Mouse (Mus musculus): ENCODE measurements around the gene Zfp526.
A peak's percentile ranks its signal among the peaks of the same experiment; 100 is the strongest.

Zfp526 gene

DNA sequence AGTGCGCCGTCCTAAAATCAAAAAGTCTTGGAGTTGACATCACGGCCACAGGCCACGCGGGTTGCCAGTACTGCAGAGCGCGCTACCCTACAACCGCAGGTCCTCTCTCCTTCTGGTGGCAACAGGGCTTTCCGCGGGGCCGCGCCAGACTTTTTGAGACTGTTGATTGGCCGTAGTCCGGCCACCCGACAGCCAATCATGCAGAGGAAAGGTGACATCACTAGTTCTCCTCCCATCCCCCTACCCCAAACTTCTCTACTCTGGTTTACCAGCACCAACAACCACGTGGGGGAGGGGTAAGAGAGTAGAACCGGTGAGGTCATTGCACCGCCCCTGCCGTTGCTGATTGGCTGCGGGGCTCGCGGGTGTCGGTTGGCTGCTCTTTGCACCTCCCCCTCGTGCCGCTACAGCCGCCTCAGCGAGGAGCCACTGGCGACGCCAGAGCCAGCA lies 46.1 kb downstream of the Zfp526 start, which contains the start of gene Cic:
Gene Cic (plus strand): TSS at position 404 of the 450 bp plus-strand sequence.
- ATAC-seq (ENCODE audit: low TSS enrichment), result peak; percentile 70

DNA sequence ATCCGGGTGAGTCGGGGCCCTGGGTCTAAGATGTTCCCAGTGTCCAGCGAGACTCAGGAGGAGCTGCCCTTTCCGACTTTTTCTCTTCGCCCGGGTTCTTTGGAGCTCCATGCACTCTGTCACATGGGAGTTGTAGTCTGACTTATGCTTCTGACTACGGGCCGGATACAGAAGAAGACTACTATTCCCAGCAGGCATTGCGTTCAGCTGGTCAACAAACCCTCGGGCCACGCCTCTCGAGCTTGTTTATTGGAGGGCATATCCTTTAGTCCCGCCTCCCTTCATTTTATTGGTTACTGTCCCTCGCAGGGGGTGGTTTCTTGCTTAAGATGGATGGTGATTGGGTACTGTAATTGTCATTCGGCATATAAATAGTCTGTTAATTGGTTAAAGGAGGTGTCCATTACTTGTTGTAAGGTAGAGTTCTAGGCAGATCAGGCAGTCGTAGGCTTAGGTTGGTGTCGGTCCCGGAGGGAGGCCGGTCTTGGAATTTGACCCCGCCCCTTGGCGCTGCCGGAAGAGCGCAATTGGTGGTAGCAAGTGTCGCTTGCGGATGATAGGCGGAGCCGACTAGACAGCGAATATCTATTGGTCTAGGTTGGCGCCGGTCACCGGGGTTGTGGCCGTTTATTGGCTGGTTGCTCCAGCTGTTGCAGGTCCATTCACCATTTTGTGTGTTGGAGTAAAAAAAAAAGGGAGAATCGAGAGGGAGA lies 46.7 kb downstream of the Zfp526 start:
- peak; percentile 83 for ATAC-seq (ENCODE audit: low TSS enrichment)

DNA sequence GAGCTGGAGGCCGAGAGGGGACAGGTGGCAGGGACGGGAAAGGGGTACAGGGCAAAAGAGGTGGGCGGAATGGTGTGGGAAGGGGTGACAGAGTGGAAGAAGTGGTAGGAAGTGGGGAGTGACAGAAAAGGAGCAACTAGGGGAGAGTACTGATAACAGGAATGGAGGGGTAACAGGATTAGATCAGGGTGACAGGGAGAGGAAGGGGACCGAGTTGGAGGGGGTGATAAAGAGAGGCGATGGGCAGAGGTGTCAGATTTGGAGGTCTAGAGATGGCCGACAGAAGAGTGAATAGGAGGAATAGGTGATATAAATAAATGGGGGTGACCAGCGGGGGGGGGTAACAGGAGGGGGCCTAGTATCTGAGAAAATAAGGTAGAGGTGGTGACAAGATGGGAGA lies 47.4 kb downstream of the Zfp526 start:
- ATAC-seq (ENCODE audit: low TSS enrichment), result no peak

DNA sequence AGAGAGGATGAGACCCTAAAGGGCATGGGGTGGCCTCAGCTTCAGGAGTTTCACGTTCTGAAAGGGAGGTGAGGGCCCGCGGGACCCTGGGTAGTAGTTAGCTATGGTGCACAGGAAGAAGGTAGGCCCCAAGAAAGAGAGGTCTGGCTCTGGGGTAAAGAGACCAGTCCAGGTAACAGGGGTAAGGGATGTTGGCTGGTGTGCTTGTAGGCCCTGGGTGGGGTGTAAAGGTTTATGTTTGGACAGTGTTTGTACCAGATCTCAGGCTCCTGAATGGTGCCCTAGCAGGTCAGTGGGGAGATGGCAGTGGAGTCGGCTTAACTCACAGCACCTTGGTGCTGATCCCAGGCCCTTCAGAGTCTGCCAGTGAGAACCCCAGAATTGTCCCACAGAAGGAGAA lies 47.8 kb downstream of the Zfp526 start:
- no peak for ATAC-seq (ENCODE audit: low TSS enrichment)

DNA sequence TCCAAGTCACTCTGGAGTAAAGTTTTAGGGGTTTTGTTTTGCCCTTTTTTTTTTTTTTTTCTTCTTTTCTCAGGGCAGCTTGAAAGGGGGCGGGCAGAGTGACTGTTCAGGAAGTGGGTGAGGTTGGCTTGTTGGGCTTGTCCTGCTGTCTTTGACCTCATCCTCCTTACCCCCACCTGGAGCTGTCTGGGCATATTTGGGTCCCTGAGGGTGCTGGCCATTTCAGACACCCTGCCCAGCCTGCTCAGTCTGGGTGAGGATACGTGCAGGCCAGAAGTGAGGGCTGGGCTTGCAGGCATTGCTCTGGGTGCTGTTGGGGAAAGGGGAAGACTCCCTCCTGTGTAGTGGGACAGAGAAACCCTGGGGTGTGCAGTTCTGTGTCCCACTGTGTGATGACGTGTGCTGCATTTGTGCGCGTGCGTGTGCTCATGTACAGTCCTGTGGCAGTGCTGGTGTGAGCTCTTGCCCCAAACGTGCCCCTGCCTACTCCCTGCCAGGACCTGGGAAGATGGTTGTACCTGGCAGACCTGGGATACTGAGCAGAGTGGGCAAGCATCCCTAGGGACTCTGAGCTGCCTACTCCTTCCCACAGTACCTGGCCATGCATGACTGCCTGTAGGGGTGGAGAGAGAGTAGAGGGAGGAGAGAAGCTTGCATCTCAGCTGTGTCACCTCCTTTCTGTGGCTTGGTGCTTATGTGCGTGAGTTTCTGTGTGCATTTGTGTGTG lies 48.5 kb downstream of the Zfp526 start:
- no peak for ATAC-seq (ENCODE audit: low TSS enrichment)

DNA sequence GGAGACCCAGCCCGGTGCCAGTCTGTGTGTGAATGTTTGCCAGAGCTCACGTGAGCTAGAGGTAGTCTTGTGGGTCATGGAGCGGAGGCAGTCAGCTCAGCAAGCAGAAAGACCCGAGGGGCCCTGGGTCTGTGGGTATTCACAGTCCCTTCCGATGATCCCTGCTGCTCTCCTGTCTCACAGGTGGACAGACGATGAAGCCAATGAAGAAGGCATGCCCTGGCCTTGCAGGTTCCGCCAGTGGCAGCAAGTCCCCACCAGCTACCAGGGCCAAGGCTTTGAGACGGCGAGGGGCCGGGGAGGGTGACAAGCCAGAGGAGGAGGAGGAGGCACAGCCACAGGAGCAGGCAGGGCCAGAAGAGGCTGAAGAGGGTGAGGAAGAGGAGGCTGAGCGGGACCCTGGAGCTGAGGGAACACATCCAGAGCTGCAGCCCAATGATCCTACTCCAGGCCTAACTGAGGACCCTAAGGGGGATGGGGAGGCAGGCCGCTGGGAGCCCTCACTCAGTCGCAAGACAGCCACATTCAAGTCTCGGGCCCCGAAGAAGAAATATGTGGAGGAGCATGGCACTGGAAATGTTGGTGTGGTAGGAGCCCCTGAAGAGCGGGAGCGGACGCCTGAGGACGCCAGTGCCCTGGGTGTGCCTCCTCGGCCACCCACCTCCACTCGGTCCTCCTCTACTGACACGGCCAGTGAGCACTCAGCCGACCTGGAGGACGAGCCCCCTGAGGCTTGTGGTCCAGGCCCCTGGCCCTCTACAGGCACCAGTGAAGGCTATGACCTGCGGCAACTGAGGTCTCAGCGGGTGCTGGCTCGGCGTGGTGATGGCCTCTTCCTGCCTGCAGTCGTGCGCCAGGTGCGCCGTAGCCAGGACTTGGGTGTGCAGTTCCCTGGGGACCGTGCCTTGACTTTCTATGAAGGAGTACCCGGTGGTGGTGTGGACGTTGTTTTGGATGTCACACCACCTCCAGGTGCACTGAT lies 49.7 kb downstream of the Zfp526 start:
- no peak for ATAC-seq (ENCODE audit: low TSS enrichment)

DNA sequence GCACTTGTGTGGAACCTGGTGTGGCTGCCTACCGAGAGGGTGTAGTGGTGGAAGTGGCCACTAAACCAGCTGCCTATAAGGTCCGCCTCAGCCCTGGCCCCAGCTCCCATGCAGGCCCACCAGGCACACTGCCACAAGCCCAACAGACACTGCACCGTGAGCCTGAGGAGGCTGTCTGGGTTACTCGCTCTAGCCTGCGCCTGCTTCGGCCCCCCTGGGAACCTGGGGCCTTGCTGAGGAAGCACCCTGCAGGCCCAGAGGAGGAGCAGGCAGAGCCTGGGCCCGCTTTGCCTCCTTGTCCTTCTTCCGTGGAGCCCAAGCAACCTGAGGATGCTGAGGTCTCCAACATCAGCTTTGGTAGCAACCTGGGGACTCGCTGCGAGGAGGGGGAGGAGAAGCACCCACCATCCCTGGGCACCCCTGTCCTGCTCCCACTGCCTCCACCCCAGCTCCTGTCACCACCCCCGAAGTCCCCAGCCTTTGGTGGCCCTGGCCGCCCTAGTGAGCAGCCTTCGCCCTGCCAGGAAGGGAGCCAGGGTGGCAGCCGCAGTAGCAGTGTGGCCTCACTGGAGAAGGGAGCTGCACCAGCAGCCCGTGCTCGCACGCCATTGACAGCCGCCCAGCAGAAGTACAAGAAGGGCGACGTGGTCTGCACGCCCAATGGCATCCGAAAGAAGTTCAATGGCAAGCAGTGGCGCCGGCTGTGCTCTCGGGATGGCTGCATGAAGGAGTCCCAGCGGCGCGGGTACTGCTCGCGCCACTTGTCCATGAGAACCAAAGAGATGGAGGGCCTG lies 50.6 kb downstream of the Zfp526 start:
- no peak for ATAC-seq (ENCODE audit: low TSS enrichment)

DNA sequence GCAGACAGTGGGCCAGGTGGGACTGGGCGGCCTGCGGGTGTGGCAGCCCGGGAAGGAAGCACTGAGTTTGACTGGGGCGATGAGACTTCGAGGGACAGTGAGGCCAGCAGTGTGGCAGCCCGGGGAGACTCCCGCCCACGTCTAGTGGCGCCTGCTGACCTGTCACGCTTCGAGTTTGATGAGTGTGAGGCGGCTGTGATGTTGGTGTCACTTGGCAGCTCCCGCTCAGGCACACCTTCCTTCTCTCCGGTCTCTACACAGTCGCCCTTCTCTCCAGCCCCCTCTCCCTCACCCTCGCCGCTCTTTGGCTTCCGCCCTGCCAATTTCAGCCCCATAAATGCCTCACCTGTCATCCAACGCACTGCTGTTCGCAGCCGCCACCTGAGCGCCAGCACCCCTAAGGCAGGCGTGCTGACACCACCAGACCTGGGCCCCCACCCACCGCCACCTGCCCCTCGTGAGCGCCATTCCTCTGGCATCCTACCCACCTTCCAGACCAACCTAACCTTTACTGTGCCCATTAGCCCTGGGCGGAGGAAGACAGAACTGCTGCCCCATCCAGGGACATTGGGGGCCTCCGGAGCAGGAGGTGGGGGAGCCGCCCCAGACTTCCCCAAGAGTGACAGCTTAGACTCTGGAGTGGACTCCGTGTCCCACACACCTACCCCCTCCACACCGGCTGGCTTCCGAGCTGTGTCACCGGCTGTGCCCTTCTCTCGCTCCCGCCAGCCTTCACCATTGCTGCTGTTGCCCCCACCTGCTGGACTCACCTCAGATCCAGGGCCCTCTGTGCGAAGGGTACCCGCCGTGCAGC lies 51.4 kb downstream of the Zfp526 start:
- no peak for ATAC-seq (ENCODE audit: low TSS enrichment)

DNA sequence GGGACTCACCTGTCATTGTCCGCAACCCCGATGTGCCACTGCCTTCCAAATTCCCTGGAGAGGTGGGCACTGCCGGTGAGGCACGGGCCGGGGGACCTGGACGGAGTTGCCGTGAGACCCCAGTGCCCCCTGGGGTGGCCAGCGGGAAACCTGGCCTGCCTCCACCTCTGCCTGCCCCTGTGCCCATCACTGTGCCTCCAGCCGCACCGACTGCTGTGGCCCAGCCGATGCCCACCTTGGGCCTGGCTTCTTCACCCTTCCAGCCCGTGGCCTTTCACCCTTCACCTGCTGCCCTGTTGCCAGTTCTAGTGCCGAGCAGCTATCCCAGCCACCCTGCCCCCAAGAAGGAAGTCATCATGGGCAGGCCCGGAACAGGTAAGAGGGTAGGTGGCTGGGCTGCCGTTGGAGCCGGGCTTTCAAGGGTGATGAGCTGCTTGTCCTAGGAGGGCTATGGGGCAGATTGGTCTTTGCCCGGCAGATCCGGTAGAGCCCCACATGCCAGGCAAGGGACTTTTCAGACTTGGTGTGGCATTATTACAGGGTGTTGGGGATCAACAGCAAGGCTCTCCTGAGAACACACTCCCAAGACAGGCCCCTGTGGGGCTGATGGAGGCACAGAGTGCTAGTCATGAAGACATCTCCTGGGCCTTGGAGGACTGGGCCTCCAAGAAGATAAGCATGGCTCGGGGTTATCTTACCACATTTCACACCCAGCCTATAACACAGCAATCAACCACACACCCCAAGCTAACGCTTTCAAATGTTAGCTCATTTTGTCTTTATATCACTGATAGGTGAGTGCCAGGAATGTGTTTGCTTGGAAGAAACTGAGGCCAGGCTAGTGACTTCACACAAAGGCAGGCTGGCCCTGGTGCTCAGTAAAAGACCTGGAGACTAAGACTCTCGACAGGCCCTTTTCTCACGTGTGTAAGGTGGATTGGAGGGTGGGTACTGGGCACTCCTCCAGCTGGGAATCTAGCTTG lies 52.3 kb downstream of the Zfp526 start:
- no peak for ATAC-seq (ENCODE audit: low TSS enrichment)

DNA sequence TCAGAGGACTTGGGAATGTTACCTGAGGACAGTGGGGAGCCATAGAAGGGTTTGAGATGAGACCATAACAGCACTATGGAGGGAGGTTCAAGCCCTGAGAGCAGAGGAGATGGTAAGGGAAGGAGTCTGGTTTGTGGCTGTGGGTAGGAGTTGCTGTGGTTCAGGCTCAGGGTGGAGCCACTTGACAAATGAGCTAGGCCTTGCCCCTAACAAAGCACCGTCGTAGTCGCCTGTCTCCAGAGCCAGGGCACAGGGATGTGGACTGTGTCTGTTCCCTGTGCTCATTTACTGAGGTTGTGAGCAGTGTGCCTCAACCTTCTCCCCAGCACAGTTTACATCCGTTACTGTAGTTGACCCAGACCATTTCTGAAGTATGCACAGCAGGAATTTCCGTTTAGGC lies 53.3 kb downstream of the Zfp526 start:
- ATAC-seq (ENCODE audit: low TSS enrichment), result no peak

DNA sequence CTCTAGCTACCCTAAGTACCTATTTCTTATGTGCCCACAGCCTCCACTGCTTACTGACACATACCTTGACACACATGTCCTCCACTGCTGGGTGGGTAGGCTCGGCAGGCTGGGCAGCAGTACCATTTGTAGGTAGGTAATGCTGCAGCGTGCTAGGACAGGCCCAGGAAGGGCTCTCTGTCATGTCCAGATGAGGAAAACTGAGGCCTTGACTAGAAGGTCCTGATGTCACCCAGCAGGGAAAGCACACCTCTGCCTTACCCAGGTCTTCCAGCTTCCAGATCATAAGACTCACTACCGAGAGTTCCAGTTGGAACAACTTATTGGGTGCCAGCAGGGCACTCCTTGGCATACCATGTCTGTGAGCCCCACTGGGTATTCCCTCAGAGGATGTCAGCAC lies 53.8 kb downstream of the Zfp526 start:
- ATAC-seq (ENCODE audit: low TSS enrichment), result no peak

DNA sequence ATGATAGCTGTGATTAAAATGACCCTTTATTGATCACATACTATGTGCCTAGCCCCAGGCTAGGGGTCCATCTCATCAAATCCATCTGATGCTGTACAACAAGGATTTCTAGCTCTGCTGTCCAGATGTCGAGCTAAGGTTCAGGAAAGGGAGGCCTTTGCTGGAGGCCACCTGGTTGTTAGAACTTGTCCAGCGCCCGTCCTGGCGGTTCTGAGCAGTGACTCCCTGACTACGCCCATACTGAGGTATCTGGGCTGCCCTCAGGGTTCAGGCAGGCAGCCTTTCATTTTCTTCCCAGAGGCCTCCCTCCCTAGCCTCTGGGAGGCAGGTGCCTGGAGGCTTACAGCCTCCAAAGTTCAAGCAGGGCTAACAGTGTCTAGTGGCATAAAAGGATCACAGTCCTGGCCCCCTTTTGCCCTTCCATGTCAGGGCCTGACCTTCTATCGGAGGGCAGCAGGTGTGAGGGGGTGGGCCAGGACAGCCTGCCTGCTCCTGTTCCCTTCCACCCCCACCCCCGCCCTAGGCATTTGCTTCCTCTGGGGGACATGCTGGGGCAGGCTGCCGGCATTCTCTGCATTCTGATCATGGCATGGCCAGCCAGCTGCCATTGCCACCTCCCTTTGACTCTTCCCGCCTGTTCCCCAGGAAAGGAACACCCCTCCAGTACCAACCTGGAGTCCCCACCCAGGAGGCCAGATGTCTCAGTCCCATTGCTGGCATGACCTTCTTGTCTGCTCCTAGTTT lies 54.5 kb downstream of the Zfp526 start:
- ATAC-seq (ENCODE audit: low TSS enrichment), result no peak
